Mouse (Mus musculus) right cerebral cortex, adult 18-20 months (tissue): ENCODE measurements around the gene Fam71f1.

Source experiments
- DNase-seq: peaks from one replicate; pipeline ENCODE4 v3.0.0; 2022; ENCODE audit warnings: mixed read lengths

The Fam71f1 gene

GRCm38 (mm10) chr6:29318879-29319278 lies at the start of gene Fam71f1:
Gene Fam71f1 (plus strand): TSS chr6:29319140.
- no peak for DNase-seq

- DNase-seq: no peak
Measured at GRCm38 (mm10) chr6:29270961-29271360, 48.0 kb upstream of the Fam71f1 start.

GRCm38 (mm10) chr6:29272312-29273072 lies 46.4 kb upstream of the Fam71f1 start, which contains the start of gene Hilpda:
Gene Hilpda (plus strand): TSS chr6:29272488.
- peak; percentile 93 for DNase-seq

- DNase-seq: no peak
Measured at GRCm38 (mm10) chr6:29276746-29277145, 42.2 kb upstream of the Fam71f1 start.

GRCm38 (mm10) chr6:29278513-29279267 lies 40.2 kb upstream of the Fam71f1 start:
- DNase-seq: peak; percentile 55

- no peak for DNase-seq
Measured at GRCm38 (mm10) chr6:29279293-29279692, 39.6 kb upstream of the Fam71f1 start, which contains the start of gene Fam71f2. Gene Fam71f2 (plus strand): TSS chr6:29279593.

- DNase-seq: no peak
Measured at GRCm38 (mm10) chr6:29280671-29281070, 38.3 kb upstream of the Fam71f1 start.

GRCm38 (mm10) chr6:29286870-29287269 lies 32.1 kb upstream of the Fam71f1 start:
- DNase-seq: no peak

GRCm38 (mm10) chr6:29287481-29287880 lies 31.5 kb upstream of the Fam71f1 start:
- DNase-seq: no peak

- DNase-seq: no peak
Measured at GRCm38 (mm10) chr6:29287944-29288343, 31.0 kb upstream of the Fam71f1 start.

- no peak for DNase-seq
Measured at GRCm38 (mm10) chr6:29288651-29289050, 30.3 kb upstream of the Fam71f1 start.

- DNase-seq: no peak
Measured at GRCm38 (mm10) chr6:29299112-29299511, 19.8 kb upstream of the Fam71f1 start.

- DNase-seq: no peak
Measured at GRCm38 (mm10) chr6:29303251-29303650, 15.7 kb upstream of the Fam71f1 start.

- DNase-seq: no peak
Measured at GRCm38 (mm10) chr6:29303726-29304125, 15.2 kb upstream of the Fam71f1 start.

GRCm38 (mm10) chr6:29305462-29305861 lies 13.5 kb upstream of the Fam71f1 start:
- no peak for DNase-seq

GRCm38 (mm10) chr6:29308846-29309605 lies 9.9 kb upstream of the Fam71f1 start:
- no peak for DNase-seq

- DNase-seq: no peak
Measured at GRCm38 (mm10) chr6:29313690-29314202, 5.2 kb upstream of the Fam71f1 start.

- DNase-seq: no peak
Measured at GRCm38 (mm10) chr6:29317286-29317685, 1.7 kb upstream of the Fam71f1 start.

- DNase-seq: no peak
Measured at GRCm38 (mm10) chr6:29317941-29318340, 999 bp upstream of the Fam71f1 start.

GRCm38 (mm10) chr6:29321586-29321985 lies 2.6 kb downstream of the Fam71f1 start:
- DNase-seq: no peak

- DNase-seq: no peak
Measured at GRCm38 (mm10) chr6:29322147-29322546, 3.2 kb downstream of the Fam71f1 start.

- no peak for DNase-seq
Measured at GRCm38 (mm10) chr6:29322735-29323134, 3.8 kb downstream of the Fam71f1 start.

- DNase-seq: no peak
Measured at GRCm38 (mm10) chr6:29326961-29327360, 8.0 kb downstream of the Fam71f1 start.
